In the genomic region with DNA sequence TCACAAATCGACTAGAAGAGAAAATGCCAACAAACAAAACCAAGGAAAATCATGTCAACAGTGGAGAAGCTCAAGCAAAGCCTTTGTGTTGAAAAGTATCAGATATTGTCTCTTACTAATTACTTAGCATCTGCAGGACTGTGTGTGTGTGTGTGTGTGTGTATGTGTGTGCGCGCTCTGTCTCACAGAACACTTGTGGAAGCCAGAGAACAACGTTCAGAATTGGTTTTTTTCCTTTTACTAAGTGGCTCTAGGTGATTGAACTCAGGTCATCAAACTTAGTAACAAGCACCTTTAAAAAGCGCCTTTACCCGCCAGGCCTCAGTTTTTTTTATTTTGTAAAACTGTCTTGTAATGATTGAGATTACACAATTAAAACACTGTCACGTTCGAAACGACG, we compare ENCODE assay signal across 7 mouse cellular contexts. TPM values are rescaled to one million over a fixed set of nuclear protein-coding genes. Genes with fewer than 3 reads are reported as not detected.
A peak's percentile ranks its signal among the peaks of the same experiment; 100 is the strongest.
DNase-seq lines count a peak whose midpoint lies in the region; ATAC-seq and TF ChIP-seq lines count a peak whose summit lies in the region.

No protein-coding gene starts in this region.

- WGBS in embryonic facial prominence, embryonic 12.5 days, result 38% methylated on average over 10 of the region's 10 CpGs
- WGBS in hindbrain, embryonic 15.5 days, result 31% methylated on average over 10 of the region's 10 CpGs
- 31% methylated on average over 10 of the region's 10 CpGs for WGBS in midbrain, postnatal 0 days

- intact Hi-C loops in left cerebral cortex, adult 2 months (cut with DNase I), result loop anchor here (10.0 kb wide), 1 partner anchor 1493 kb away; a partner anchor contains a TSS
- intact Hi-C loops in left cerebral cortex, postnatal 25 days (cut with DNase I), result no loop called here

- peak overlapping the region; percentile 95 for H3K9ac ChIP-seq in embryonic facial prominence, embryonic 12.5 days
- H3K9ac ChIP-seq in hindbrain, embryonic 15.5 days, result peak overlapping the region; percentile 96
- 0 out of 2 replicates have a peak overlapping the region, but pooled peaks have one; percentile 97 for H3K9ac ChIP-seq in midbrain, postnatal 0 days (replicated peaks; ENCODE audit: low read length, poor library complexity, severe bottlenecking)

- ATAC-seq in embryonic facial prominence, embryonic 12.5 days (ENCODE audit: insufficient number of reproducible peaks, insufficient read depth, low FRiP score, low TSS enrichment), result no peak
- peak; percentile 32; the same call in 1 of the 2 replicates for ATAC-seq in hindbrain, embryonic 15.5 days (ENCODE audit: low FRiP score, low read depth)
- ATAC-seq in midbrain, postnatal 0 days (ENCODE audit: low FRiP score), result peak; percentile 32; the same call in 1 of the 2 replicates

- peaks cover 7% of the 10 kb centered on the region for H3K4me1 ChIP-seq in embryonic facial prominence, embryonic 12.5 days
- H3K4me1 ChIP-seq in hindbrain, embryonic 15.5 days (replicated peaks), result peaks cover 15% of the 10 kb centered on the region
- no peaks in the 10 kb centered on the region; the same call in 1 of the 2 replicates for H3K4me1 ChIP-seq in midbrain, postnatal 0 days (ENCODE audit: insufficient read depth, low read length)

- H3K4me2 ChIP-seq in embryonic facial prominence, embryonic 12.5 days (replicated peaks), result peak overlapping the region; percentile 41
- peak overlapping the region; percentile 86 for H3K4me2 ChIP-seq in hindbrain, embryonic 15.5 days
- H3K4me2 ChIP-seq in midbrain, postnatal 0 days (ENCODE audit: low read depth, low read length, poor library complexity, severe bottlenecking), result peak overlapping the region; percentile 57

- H3K27ac ChIP-seq in left cerebral cortex, adult 2 months, result peak overlapping the region; percentile 99
- peak overlapping the region; percentile 95; the same call in 1 of the 2 replicates for H3K27ac ChIP-seq in embryonic facial prominence, embryonic 12.5 days
- peak overlapping the region; percentile 99 for H3K27ac ChIP-seq in hindbrain, embryonic 15.5 days (replicated peaks)
- H3K27ac ChIP-seq in midbrain, postnatal 0 days (ENCODE audit: low read depth, low read length), result peak overlapping the region; percentile 97

- DNase-seq in left cerebral cortex, adult 2 months (ENCODE audit: extremely low spot score in 1 of 2, low spot score in 2 of 2), result no peak
- no peak for DNase-seq in left cerebral cortex, postnatal 25 days (ENCODE audit: low spot score in 2 of 2)
- DNase-seq in midbrain, postnatal 0 days (ENCODE audit: low spot score), result peak; percentile 31
- DNase-seq in right cerebral cortex, adult 18-20 months, result no peak
- DNase-seq in layer of hippocampus, adult 9-11 months, result no peak

- H3K9me3 ChIP-seq in embryonic facial prominence, embryonic 12.5 days, result no peaks in the 10 kb centered on the region
- H3K9me3 ChIP-seq in hindbrain, embryonic 15.5 days, result no peaks in the 10 kb centered on the region
- no peaks in the 10 kb centered on the region for H3K9me3 ChIP-seq in midbrain, postnatal 0 days (ENCODE audit: low read length)

- H3K36me3 ChIP-seq in embryonic facial prominence, embryonic 12.5 days, result peaks cover 31% of the 10 kb centered on the region
- H3K36me3 ChIP-seq in hindbrain, embryonic 15.5 days, result peaks cover 27% of the 10 kb centered on the region
- peaks cover 15% of the 10 kb centered on the region for H3K36me3 ChIP-seq in midbrain, postnatal 0 days (ENCODE audit: insufficient read depth, low read length)

- no peak for TF ChIP-seq CTCF in left cerebral cortex, adult 2 months (IDR thresholded peaks at IDR 0.05)
- no peak for TF ChIP-seq CTCF in midbrain, postnatal 0 days (IDR thresholded peaks at IDR 0.05)

- peak overlapping the region; percentile 92 for H3K4me3 ChIP-seq in left cerebral cortex, adult 2 months
- peak overlapping the region; percentile 80 for H3K4me3 ChIP-seq in embryonic facial prominence, embryonic 12.5 days
- H3K4me3 ChIP-seq in hindbrain, embryonic 15.5 days, result peak overlapping the region; percentile 90
- H3K4me3 ChIP-seq in midbrain, postnatal 0 days (ENCODE audit: low read depth, low read length), result peak overlapping the region; percentile 77

- no peaks in the 10 kb centered on the region for H3K27me3 ChIP-seq in embryonic facial prominence, embryonic 12.5 days
- H3K27me3 ChIP-seq in hindbrain, embryonic 15.5 days, result no peaks in the 10 kb centered on the region
- H3K27me3 ChIP-seq in midbrain, postnatal 0 days (ENCODE audit: insufficient read depth, low read length), result no peaks in the 10 kb centered on the region

RNA-seq across cellular contexts. Expression of a gene that starts 0.5 kb away (rescaled TPM):
- total RNA-seq in left cerebral cortex, adult 2 months (2021), result 10 to 100 TPM; 34.4 to 40.9 TPM
- total RNA-seq in left cerebral cortex, postnatal 25 days (2021), result 10 to 100 TPM; 39.8 to 41.7 TPM
- polyA plus RNA-seq in embryonic facial prominence, embryonic 12.5 days (2016; fragmentation: Nextera tagmentation; extraction: Ambion mirVana), result 107 and 114 TPM in 2 replicates
- polyA plus RNA-seq in hindbrain, embryonic 15.5 days (2015; fragmentation: Nextera tagmentation; extraction: Ambion mirVana), result 52.0 and 71.0 TPM in 2 replicates
- total RNA-seq in midbrain, postnatal 0 days (2014; rRNA removed), result 47.8 and 60.3 TPM in 2 replicates
- polyA plus RNA-seq in midbrain, postnatal 0 days (2015; fragmentation: Nextera tagmentation; extraction: Ambion mirVana), result 28.7 and 39.2 TPM in 2 replicates
